Mouse (Mus musculus): ENCODE results near the gene Krt79.

GRCm38 (mm10) chr15:101976023-101976422, 35.9 kb upstream of the Krt79 start:
- TF ChIP-seq POLR2AphosphoS5 (IDR thresholded peaks at IDR 0.05; ENCODE audit: insufficient replicate concordance, low read depth, low read length) (no peak), GATA1 (IDR thresholded peaks at IDR 0.05; ENCODE audit: borderline replicate concordance, low read length) (no peak), CTCF (IDR thresholded peaks at IDR 0.05; ENCODE audit: low read depth, low read length) (no peak), TAL1 (conservative IDR thresholded peaks at IDR 0.05; ENCODE audit: low read depth, low read length) (no peak)
